Mouse (Mus musculus) T-helper 1 cell (primary cell): ENCODE measurements around the gene Tep1.
"Not testable (repeated sequence)": the region's sequence is repeated elsewhere in the genome, so short reads cannot be mapped to it uniquely, and the experiment has no call there.

Experiments
- in situ Hi-C: fragments of 300-600 bp; cut with MboI, MseI; formaldehyde crosslinking; loops from one replicate; pipeline ENCODE4 v1.15.1; 2025; ENCODE audit warnings: high pct_unique_total_duplicates

The Tep1 gene

GRCm38 (mm10) chr14:50869889-50870804 lies at the start of gene Tep1:
Tep1 (minus strand) TSS chr14:50870560.
- in situ Hi-C loops, result loop anchor here (5.0 kb wide), 2 partner anchors 53 to 57 kb away; no protein-coding TSS in a partner anchor

- in situ Hi-C loops, result no loop called here
These were observed 41.0 kb upstream of the Tep1 start for GRCm38 (mm10) chr14:50911356-50911755.

- in situ Hi-C loops, result no loop called here
These were observed 37.8 kb upstream of the Tep1 start for GRCm38 (mm10) chr14:50908126-50908525.

GRCm38 (mm10) chr14:50905327-50905726 lies 35.0 kb upstream of the Tep1 start:
- in situ Hi-C loops, result not testable (repeated sequence)

GRCm38 (mm10) chr14:50904828-50905129 lies 34.4 kb upstream of the Tep1 start:
- in situ Hi-C loops, result no loop called here

GRCm38 (mm10) chr14:50903973-50904827 lies 33.8 kb upstream of the Tep1 start:
- in situ Hi-C loops, result no loop called here

- in situ Hi-C loops, result loop anchor here (10.0 kb wide), 1 partner anchor 1173 kb away; no protein-coding TSS in a partner anchor
These were observed 27.6 kb upstream of the Tep1 start for GRCm38 (mm10) chr14:50897992-50898391.

- in situ Hi-C loops, result loop anchor here (10.0 kb wide), 1 partner anchor 1173 kb away; no protein-coding TSS in a partner anchor
These were observed 27.0 kb upstream of the Tep1 start, which contains the start of gene Klhl33 for GRCm38 (mm10) chr14:50897374-50897765. Klhl33 (minus strand) TSS chr14:50897507.

- in situ Hi-C loops, result loop anchor here (10.0 kb wide), 1 partner anchor 1172 kb away; no protein-coding TSS in a partner anchor
These were observed 26.5 kb upstream of the Tep1 start for GRCm38 (mm10) chr14:50896747-50897373.

GRCm38 (mm10) chr14:50895985-50896746 lies 25.8 kb upstream of the Tep1 start:
- in situ Hi-C loops, result loop anchor here (10.0 kb wide), 1 partner anchor 1171 kb away; no protein-coding TSS in a partner anchor

GRCm38 (mm10) chr14:50895407-50895806 lies 25.0 kb upstream of the Tep1 start:
- in situ Hi-C loops, result loop anchor here (10.0 kb wide), 1 partner anchor 1171 kb away; no protein-coding TSS in a partner anchor

GRCm38 (mm10) chr14:50892541-50893459 lies 22.4 kb upstream of the Tep1 start:
- in situ Hi-C loops, result loop anchor here (10.0 kb wide), 1 partner anchor 1168 kb away; no protein-coding TSS in a partner anchor

GRCm38 (mm10) chr14:50892091-50892490 lies 21.7 kb upstream of the Tep1 start:
- in situ Hi-C loops, result loop anchor here (10.0 kb wide), 1 partner anchor 1167 kb away; no protein-coding TSS in a partner anchor

- in situ Hi-C loops, result loop anchor here (10.0 kb wide), 1 partner anchor 1167 kb away; no protein-coding TSS in a partner anchor
These were observed 21.3 kb upstream of the Tep1 start for GRCm38 (mm10) chr14:50891621-50892020.

GRCm38 (mm10) chr14:50876236-50876950 lies 6.0 kb upstream of the Tep1 start:
- in situ Hi-C loops, result no loop called here

GRCm38 (mm10) chr14:50875591-50876230 lies 5.4 kb upstream of the Tep1 start:
- in situ Hi-C loops, result no loop called here

- in situ Hi-C loops, result no loop called here
These were observed 4.8 kb upstream of the Tep1 start for GRCm38 (mm10) chr14:50875175-50875574.

- in situ Hi-C loops, result loop anchor here (5.0 kb wide), 1 partner anchor 56 kb away; no protein-coding TSS in a partner anchor
These were observed 924 bp upstream of the Tep1 start for GRCm38 (mm10) chr14:50871284-50871683.
